Mouse (Mus musculus) kidney, adult 2 months (tissue): ENCODE data around the gene Pik3cd.

ENCODE experiments used
- CTCF ChIP-seq: fragments of 200-500 bp; conservative IDR thresholded peaks from 2 replicates; pipeline ENCODE4 v1.5.1; 2011; ENCODE audit warnings: low read depth, mild to moderate bottlenecking, control low read depth, low read length, moderate library complexity, mixed read lengths; ENCODE audit not compliant: insufficient read depth, insufficient read length
- POLR2A ChIP-seq: fragments of 200-500 bp; IDR thresholded peaks from one replicate; pipeline ENCODE4 v1.6.1; 2011; ENCODE audit warnings: low read depth, low read length, control low read depth

DNA sequence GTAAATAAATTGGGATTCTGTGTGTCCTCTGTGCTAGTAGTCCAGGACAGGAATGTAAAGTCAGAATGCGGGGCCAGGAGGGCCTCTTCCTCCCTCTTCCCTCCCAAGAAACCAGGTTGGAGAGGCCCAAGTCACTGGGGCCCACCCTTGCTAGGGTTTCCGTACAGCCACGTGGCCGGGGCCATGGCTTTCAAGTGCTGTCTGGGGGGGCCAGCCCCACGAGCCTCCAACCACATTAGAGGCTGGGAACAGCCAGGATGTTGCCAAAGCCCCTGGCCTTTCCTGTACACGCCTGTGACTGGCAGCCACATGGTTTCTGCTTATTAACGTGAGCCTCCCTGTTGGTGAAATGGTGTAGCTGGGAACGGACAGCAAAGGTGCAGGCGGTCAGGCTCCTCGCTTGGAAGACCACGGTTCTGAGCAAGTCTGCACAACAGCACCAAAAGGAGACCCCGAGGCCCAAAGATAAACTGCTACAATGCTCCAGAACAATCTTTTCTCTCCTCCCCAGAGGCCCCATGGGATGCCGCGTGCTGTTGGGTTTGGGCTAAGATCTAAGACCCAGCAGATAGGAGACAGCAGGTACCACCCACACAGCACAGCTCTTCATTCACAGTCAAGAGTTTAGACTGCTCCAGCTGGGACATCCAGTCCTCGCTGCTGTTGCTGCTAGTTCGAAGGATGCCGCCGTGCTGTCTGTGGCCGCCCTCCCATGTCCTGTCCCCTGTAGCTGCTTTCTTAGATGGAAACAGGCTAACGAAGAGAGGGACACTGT is 54.2 kb downstream of the Pik3cd start:
- TF ChIP-seq CTCF (no peak), POLR2A (no peak)
